Mouse (Mus musculus): ENCODE measurements around the gene Kalrn. TPM values are rescaled to one million over a fixed set of nuclear protein-coding genes. Genes with fewer than 3 reads are reported as not detected.

Gene Kalrn
- total RNA-seq, 2 experiments from 2014 or later = 18.6 to 24.1 TPM

DNA sequence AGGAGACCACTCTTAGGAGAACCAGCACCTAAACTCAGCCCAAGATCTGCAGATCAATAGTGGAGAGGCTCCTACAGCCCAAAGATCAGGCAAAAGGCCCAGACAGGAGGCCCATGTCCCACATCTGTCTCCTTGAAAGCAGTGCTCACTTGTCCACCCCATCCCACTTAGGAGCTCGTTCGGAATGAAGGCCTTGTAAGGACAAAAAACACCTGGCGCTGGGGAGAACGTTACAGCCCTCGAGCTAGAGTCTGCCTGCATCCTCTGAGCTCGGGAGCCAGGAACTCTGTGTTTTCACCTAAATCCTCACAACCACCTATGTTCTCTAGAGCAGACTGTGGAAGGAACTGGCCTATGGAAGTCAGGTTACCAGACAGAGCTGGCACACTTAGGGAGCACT lies 492.5 kb downstream of the Kalrn start:
- no peak for DNase-seq (ENCODE audit: low spot score)

DNA sequence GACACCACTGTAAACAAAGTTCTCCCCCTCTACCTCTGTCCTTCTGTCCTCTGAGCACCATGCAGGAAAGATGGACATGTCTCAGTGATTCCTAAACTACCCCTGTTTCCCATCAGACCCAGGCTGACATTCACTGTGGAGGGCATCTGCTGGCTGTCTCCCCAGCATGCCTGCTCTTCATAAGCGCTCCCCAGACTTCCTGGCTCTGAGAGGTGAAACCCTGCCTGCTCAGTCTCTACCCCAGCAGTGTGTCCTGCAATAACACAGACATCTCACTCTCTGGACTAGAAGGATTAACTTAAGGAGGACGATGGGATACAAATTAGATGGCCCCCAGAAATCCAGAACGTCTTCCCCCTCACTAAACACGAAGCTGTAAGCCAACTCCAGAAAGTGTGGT lies 493.8 kb downstream of the Kalrn start:
- DNase-seq (ENCODE audit: low spot score) = no peak

DNA sequence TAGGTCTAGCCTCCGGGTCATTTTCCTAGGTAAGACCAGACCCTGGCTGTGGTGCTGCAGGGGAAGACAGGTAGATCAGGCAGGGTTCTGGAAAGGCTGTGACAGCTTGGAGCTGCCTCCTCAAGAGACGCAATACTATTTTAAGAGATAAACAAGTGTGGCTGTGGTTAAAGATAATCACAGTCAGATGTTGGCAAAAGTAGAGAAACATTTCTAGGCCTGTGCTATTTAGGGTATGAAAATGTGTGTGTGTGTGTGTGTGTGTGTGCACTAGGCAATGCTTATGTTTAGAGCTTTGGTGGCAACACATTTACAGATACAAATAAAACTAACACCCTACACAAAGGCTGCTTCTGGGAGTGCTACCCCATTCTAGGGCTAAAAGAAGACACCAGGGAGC lies 494.6 kb downstream of the Kalrn start:
- no peak for DNase-seq (ENCODE audit: low spot score)

GRCm38 (mm10) chr16:34076101-34076500 lies 497.2 kb downstream of the Kalrn start:
- no peak for DNase-seq (ENCODE audit: low spot score)

GRCm38 (mm10) chr16:34073930-34074329 lies 499.4 kb downstream of the Kalrn start:
- no peak for DNase-seq (ENCODE audit: low spot score)

GRCm38 (mm10) chr16:34072136-34072535 lies 501.2 kb downstream of the Kalrn start:
- DNase-seq (ENCODE audit: low spot score) = peak; percentile 52

DNA sequence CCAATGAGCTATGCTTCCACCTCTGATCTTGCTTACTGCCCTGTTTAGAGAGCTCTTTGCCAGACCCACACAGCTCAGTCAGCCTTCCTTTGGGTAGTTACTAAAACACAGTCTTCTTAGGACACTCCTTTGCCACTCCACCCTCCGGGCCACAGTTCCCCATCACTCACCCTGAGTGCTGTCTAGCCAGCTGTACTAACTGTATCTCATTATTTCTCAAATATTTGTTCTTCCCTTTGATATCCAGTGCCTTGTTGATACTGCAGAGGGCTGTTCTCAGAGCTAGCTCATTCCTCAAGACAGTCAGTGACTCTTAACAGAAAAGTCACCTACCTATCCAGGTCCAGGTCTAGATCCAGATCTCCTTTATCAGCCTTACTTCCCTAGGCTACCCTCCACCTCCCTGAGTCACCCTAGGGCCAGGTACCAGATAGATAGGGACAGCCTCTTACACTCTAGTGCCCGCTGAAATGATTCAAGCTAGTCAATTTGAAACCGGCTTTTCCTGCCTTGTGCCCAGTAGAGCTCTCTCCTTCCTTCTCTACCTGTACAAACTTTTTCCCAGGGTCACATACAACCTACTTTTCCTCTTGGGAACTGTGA lies 502.0 kb downstream of the Kalrn start:
- DNase-seq (ENCODE audit: low spot score) = no peak

DNA sequence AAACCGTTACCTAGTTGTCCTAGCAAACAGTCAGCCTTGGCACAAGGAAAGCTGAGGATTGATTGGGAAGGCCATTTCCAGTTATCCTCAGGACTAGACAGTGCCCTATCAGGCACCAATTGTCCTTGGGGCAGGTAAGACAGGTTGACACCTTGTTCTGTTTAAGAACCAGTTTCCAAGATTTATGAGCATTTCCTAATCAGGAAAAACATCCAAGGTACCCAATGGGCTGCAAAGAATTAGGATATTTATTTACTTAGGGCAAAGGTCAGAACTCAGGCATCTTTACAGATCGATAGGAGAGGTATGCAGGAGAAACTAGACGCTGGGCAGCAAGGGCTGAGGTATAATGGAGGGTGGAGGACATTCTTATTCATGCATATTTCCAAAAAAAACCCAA lies 503.9 kb downstream of the Kalrn start:
- DNase-seq (ENCODE audit: low spot score) = no peak

DNA sequence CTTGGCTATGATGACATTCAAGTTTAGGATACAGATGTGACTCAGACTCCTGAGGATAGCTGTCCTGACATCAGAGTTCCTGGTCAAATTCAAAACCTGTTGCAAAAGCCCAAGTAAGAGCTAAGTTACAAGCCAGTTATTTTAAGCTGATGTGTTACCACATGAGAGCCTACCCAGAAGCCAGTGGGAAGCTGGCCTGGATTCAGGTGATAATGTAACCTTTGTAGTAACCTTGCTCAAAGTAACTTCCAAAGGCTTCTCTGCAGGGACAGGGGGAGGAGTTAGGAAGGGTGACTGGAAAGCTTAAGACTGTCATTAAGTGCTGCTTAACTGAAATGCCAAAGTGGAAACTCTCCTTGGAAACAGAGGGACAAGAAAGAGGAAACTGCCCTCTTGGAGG lies 506.4 kb downstream of the Kalrn start:
- peak; percentile 83 for DNase-seq (ENCODE audit: low spot score)

DNA sequence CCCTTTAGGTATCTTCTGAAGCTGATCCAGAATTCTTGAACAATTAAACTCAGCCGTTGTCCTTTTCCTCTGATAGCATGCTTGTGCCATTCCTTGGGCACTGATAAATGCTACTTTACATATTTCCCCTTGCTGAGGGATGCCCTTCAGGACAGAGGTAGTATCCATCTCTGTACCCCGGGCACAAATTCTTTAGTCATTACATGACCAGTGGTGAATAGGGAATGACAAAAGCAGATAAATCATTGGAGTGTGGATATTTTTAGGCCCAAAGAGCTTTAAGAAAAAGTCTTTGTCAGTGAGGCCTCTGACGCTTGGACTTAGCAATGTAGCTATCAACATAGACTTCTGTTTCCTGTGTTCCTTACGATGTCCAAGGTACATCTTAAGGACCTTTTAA lies 507.0 kb downstream of the Kalrn start:
- DNase-seq (ENCODE audit: low spot score) = no peak

DNA sequence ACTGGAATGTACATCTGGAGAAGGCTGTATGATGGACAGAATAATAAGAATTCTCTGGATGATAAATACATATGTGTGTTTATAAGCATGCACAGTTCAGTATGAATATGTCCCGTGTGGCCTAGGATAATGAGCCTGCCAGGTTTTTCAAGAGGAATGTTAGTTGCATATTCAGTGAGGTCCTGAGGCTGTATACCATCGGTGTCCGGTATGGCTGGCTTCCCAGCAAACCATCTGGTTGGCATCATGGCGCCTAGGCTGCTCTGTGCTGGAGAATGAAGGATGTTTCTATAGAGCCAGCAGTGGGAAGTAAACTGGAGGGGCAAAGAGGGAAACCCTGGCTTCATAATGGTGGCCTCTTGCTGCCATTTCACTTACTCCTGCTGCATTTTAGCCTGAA lies 510.0 kb downstream of the Kalrn start:
- no peak for DNase-seq (ENCODE audit: low spot score)

DNA sequence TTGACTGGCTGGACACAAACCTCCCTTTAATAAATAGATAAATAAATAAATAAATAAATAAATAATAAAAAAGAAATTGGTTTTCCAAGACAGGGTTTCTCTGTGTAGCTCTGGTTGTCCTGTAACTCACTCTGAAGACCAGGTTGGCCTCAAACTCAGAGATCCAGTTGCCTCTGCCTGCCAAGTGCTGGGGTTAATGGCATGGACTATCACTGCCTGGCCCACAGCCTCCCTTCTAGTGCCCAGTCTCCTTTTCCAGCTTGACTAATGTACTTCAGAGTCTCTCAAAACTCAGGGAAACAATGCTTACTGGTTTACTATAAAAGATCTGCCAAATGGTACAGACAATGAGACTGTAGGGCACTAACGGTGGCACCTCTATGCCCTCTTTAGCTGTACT lies 511.7 kb downstream of the Kalrn start:
- no peak for DNase-seq (ENCODE audit: low spot score)

DNA sequence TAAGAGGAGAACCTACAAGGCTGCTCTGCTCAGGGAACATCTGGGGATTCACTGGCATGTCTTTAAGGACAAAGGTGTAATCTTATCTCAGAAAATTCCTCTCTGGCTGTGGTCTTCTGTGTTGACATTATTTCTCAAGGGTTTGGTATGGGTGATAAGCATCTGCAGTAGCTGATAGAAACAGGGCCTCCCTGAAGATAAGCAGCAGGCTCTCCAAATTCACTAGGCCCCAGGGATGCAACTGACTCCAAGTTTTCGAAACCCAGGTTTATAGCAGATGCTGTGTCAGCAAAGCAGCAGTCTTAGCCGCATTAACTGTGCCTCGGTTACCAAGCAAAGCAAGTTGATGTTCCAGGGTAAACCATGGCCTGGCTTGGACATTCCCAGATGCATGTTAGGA lies 514.7 kb downstream of the Kalrn start:
- DNase-seq (ENCODE audit: low spot score) = no peak

GRCm38 (mm10) chr16:34057464-34057863 lies 515.9 kb downstream of the Kalrn start:
- DNase-seq (ENCODE audit: low spot score) = no peak

- no peak for DNase-seq (ENCODE audit: low spot score)
These were observed 516.8 kb downstream of the Kalrn start for GRCm38 (mm10) chr16:34056418-34057111.

GRCm38 (mm10) chr16:34050090-34050489 lies 523.2 kb downstream of the Kalrn start:
- no peak for DNase-seq (ENCODE audit: low spot score)

GRCm38 (mm10) chr16:34049361-34049760 lies 524.0 kb downstream of the Kalrn start:
- DNase-seq (ENCODE audit: low spot score) = no peak

- DNase-seq (ENCODE audit: low spot score) = no peak
These were observed 525.1 kb downstream of the Kalrn start for GRCm38 (mm10) chr16:34048232-34048631.

DNA sequence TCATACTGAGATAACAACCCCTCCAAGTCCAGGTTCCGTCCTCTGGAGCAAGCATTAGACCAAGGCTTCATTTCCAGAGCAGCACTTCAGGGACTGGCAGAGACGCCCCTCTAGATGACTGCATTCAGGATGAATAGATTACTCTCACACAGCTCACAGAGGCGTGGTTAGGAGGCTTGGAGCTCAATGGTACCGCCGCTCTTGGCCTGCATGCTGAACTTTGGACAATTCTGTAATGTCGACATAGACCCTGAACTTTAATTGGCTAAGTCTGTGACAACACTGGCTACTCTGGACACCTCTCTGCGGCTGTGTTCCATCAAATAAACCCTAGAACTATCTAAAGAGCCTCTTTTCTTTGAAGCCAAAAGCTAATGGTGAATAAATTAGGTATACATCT lies 525.8 kb downstream of the Kalrn start:
- DNase-seq (ENCODE audit: low spot score) = no peak

- no peak for DNase-seq (ENCODE audit: low spot score)
These were observed 526.3 kb downstream of the Kalrn start for GRCm38 (mm10) chr16:34047006-34047360.

DNA sequence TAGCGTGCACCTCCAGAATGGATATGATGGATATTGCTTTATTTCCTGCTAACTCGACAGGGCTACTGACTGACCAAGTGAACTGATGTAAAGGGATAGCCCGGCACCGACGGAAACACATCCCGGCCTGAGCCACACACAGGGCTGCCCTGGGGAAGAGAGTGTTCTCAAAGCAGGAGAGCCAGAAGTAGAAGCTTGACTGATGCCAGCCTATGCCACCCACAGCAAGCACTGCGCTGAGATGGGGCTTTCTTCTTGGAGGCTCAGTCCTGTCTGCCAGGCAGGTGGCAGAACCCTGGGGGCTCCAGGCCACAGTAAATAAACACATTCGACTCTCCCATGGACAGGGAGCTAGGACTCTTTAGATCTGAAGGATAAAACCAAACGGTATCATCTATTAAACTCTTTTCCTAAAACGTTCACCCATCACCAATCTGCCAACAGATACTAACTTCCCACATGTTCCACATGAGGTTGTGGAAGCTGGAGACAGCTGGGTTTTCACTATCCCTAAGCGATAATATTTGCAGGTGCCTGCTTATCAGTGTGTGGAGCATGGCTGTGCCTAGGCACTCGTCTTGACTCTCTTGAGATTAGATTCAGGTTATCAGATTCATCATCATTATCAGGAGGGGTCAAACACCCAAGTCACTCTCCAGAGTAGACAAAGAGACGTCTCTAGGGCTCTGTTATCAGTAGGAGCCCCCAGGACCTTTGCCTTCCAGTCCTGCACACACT lies 526.9 kb downstream of the Kalrn start:
- peak; percentile 39 for DNase-seq (ENCODE audit: low spot score)

- no peak for DNase-seq (ENCODE audit: low spot score)
These were observed 528.8 kb downstream of the Kalrn start for GRCm38 (mm10) chr16:34044539-34044938.

Measured in gastrocnemius, adult 18-20 months (tissue).